Mouse (Mus musculus) heart, adult 2 months (tissue): Measurements from ENCODE around the gene Tmem91.

ENCODE experiments used
- EP300 ChIP-seq: fragments of 200-500 bp; IDR thresholded peaks from 2 replicates; pipeline ENCODE4 v1.6.1; 2011; ENCODE audit warnings: low read depth, low read length, control low read depth; ENCODE audit not compliant: insufficient read depth
- POLR2A ChIP-seq: fragments of 200-500 bp; IDR thresholded peaks from 2 replicates; pipeline ENCODE4 v1.6.1; 2011; ENCODE audit warnings: mild to moderate bottlenecking, low read depth, low read length, control low read depth; ENCODE audit not compliant: insufficient read depth

GRCm38 (mm10) chr7:25644631-25645030 lies 30.3 kb downstream of the Tmem91 start:
- TF ChIP-seq EP300 (no peak), POLR2A (no peak)
